ENCODE assay signal across 9 mouse cellular contexts in genomic region chr2:154412018-154412666, GRCm38 (mm10). TPM values are rescaled to one million over a fixed set of nuclear protein-coding genes. Genes with fewer than 3 reads are reported as not detected.
DNase-seq lines count a peak whose midpoint lies in the region; ATAC-seq and TF ChIP-seq lines count a peak whose summit lies in the region.
"Had no signal": no experiment of that assay in that cellular context is flagged by ENCODE, and none has a peak within 500 bp of the region (broad histone marks: within the 10 kb centered on the region; RNA-seq: fewer than 3 reads in every experiment).

No protein-coding gene starts in this region.

- no peak for ATAC-seq in Patski
- ATAC-seq in hematopoietic stem cell, adult 5-6 weeks (replicated peaks in 1 of 2; ENCODE audit: insufficient read depth in 1 of 2, low FRiP score in 2 of 2, low TSS enrichment in 1 of 2, low read depth in 1 of 2, poor library complexity in 2 of 2, severe bottlenecking in 2 of 2), result peak; percentile 38 to 46; a peak in 1 of 4 replicates

- CTCF ChIA-PET in Patski (lab: Charles Lee), result interaction anchor here (0.7 to 1.4 kb wide), 4 partner anchors 22 to 201 kb away, joined by 3 to 5 read pairs (median 4); partner anchors contain the start of genes 4930519P11Rik and Zfp341

- intact Hi-C loops in gastrocnemius, adult 2 months (cut with DNase I), result loop anchor here (5.0 to 10.0 kb wide), 2 partner anchors 200 to 533 kb away; partner anchors contain the start of genes 4930519P11Rik and Zfp341

- no peak overlapping the region for H3K27ac ChIP-seq in gastrocnemius, adult 2 months
- H3K27ac ChIP-seq: hindbrain, embryonic 15.5 days had no signal

- POLR2A ChIA-PET in Patski (lab: Charles Lee), result no interaction called here

- H3K27me3 ChIP-seq in Patski, result no peaks in the 10 kb centered on the region
- H3K27me3 ChIP-seq: hindbrain, embryonic 15.5 days had no signal

- in situ Hi-C loops in Patski (cut with MboI; ENCODE audit: low pct_unique_long_range_greater_than_20kb), result loop anchor here (5.0 to 25.0 kb wide), 2 partner anchors 180 to 525 kb away; no protein-coding TSS in a partner anchor

- DNase-seq in gastrocnemius, adult 2 months, result no peak
- DNase-seq in gastrocnemius, adult 8-10 months (ENCODE audit: low spot score in 2 of 2), result no peak
- DNase-seq in lung, adult 2 months, result no peak
- no peak for DNase-seq in lung, adult 18-20 months
- DNase-seq in Patski (ENCODE audit: low read depth, low spot score), result no peak
- peak; percentile 82 for DNase-seq in retina, embryonic 14.5 days (ENCODE audit: low spot score)
- DNase-seq in adrenal gland, adult 2 months, result no peak

- peak; percentile 74 for TF ChIP-seq CTCF in gastrocnemius, adult 2 months (IDR thresholded peaks at IDR 0.05)
- 0 out of 2 replicates have a peak, but pooled peaks have one; percentile 7 for TF ChIP-seq CTCF in lung, adult 2 months (IDR thresholded peaks at IDR 0.05; ENCODE audit: insufficient read depth, low read length)
- TF ChIP-seq CTCF in Patski (IDR thresholded peaks at IDR 0.05), result peak; percentile 73

- TF ChIP-seq POLR2A in lung, adult 2 months (IDR thresholded peaks at IDR 0.05; ENCODE audit: borderline replicate concordance, extremely low read depth, low read depth, low read length), result no peak

- WGBS in lung, adult 2 months, result 66% methylated on average over 7 of the region's 7 CpGs

- H3K4me1 ChIP-seq in lung, adult 2 months (ENCODE audit: control insufficient read depth, insufficient read depth, low read length), result peaks cover 2% of the 10 kb centered on the region; the same call in 1 of the 2 replicates

- H3K4me3 ChIP-seq in gastrocnemius, adult 2 months, result no peak overlapping the region
- no peak overlapping the region for H3K4me3 ChIP-seq in lung, adult 2 months (replicated peaks; ENCODE audit: extremely low read depth, low read depth, low read length)
- H3K4me3 ChIP-seq: hindbrain, embryonic 15.5 days had no signal

RNA-seq across cellular contexts. Expression of gene Snta1, which starts 4.2 kb away (rescaled TPM):
- 100 to 1,000 TPM; 245 to 247 TPM for total RNA-seq in gastrocnemius, adult 2 months (2021)
- 100 to 1,000 TPM; 156 to 248 (median 181) TPM for total RNA-seq in gastrocnemius, adult 8-10 months (2022)
- polyA plus RNA-seq in lung, adult 2 months (2012; rRNA removed), result 22.5 and 24.1 TPM in 2 replicates
- 30.2 TPM for polyA plus RNA-seq in Patski (2021)
- 0.69 TPM in 1 of 2 replicates, not detected in the other for total RNA-seq in hematopoietic stem cell, adult 5-6 weeks (2017)
- 10 to 100 TPM; 19.9 to 29.6 TPM for total RNA-seq in adrenal gland, adult 2 months (2021)
- polyA plus RNA-seq in adrenal gland, adult 2 months (2012; rRNA removed), result 53.6 and 57.1 TPM in 2 replicates

RNA-seq across cellular contexts. Expression of gene Cbfa2t2, which starts 24.1 kb away (rescaled TPM):
- total RNA-seq in gastrocnemius, adult 2 months (2021), result 10 to 100 TPM; 13.4 to 17.9 TPM
- 10 to 100 TPM; 12.7 to 14.8 (median 13.5) TPM for total RNA-seq in gastrocnemius, adult 8-10 months (2022)
- polyA plus RNA-seq in lung, adult 2 months (2012; rRNA removed), result 8.8 and 12.7 TPM in 2 replicates
- 27.2 TPM for polyA plus RNA-seq in Patski (2021)
- total RNA-seq in hematopoietic stem cell, adult 5-6 weeks (2017), result 25.0 and 26.6 TPM in 2 replicates
- 10 to 100 TPM; 34.5 to 49.1 TPM for total RNA-seq in adrenal gland, adult 2 months (2021)
- polyA plus RNA-seq in adrenal gland, adult 2 months (2012; rRNA removed), result 9.6 and 11.3 TPM in 2 replicates

RNA-seq across cellular contexts. Expression of gene Cdk5rap1, which starts 39.3 kb away (rescaled TPM):
- 10 to 100 TPM; 14.5 to 15.3 TPM for total RNA-seq in gastrocnemius, adult 2 months (2021)
- total RNA-seq in gastrocnemius, adult 8-10 months (2022), result 10 to 100 TPM; 11.7 to 17.1 (median 12.0) TPM
- polyA plus RNA-seq in lung, adult 2 months (2012; rRNA removed), result 6.6 and 9.5 TPM in 2 replicates
- polyA plus RNA-seq in Patski (2021), result 18.1 TPM
- 22.8 and 26.2 TPM in 2 replicates for total RNA-seq in hematopoietic stem cell, adult 5-6 weeks (2017)
- 10 to 100 TPM in 1 of 2 experiments, 1 to 10 TPM in 1; 9.7 to 14.4 TPM for total RNA-seq in adrenal gland, adult 2 months (2021)
- 5.9 and 7.1 TPM in 2 replicates for polyA plus RNA-seq in adrenal gland, adult 2 months (2012; rRNA removed)

Comparison
In these comparisons a context has a peak if more than half of its experiments do, and no peak if none do; other contexts are left out.
1. CTCF ChIP-seq: peak in every context shown above with its lines; median percentile 74 in gastrocnemius, adult 2 months; 73 in Patski; 7 in lung, adult 2 months.
2. RNA of gene Snta1, which starts 4.2 kb away (total RNA-seq): 245 to 247 TPM in gastrocnemius, adult 2 months, 156 to 248 TPM in gastrocnemius, adult 8-10 months and 19.9 to 29.6 TPM in adrenal gland, adult 2 months; 0.69 TPM in hematopoietic stem cell, adult 5-6 weeks; every median in the first group is over 10 times any median in the second.